Mouse (Mus musculus) lung, postnatal 0 days (tissue): ENCODE data around the gene Parvb. TPM values are rescaled to one million over a fixed set of nuclear protein-coding genes. Genes with fewer than 3 reads are reported as not detected.

Experiments used
- ATAC-seq: fragments of 200-750 bp; cut with Nextera tagmentation; 2 replicates; pipeline ENCODE4 v1.8.0; 2017; ENCODE audit warnings: moderate library complexity
- DNase-seq: peaks from one replicate; pipeline ENCODE4 v3.0.0-alpha.2; 2016; ENCODE audit warnings: low spot score
- H3K27ac ChIP-seq: fragments of 300-500 bp; sonication (generic); 2 replicates; pipeline ENCODE4 v1.5.1; 2014; ENCODE audit warnings: antibody characterized with exemption, mild to moderate bottlenecking, low read length, mixed read lengths
- H3K27me3 ChIP-seq: fragments of 300-500 bp; sonication (generic); replicated peaks from 2 replicates; pipeline ENCODE4 v1.6.1; 2014; ENCODE audit warnings: low read length, mixed read lengths; ENCODE audit not compliant: insufficient read depth
- H3K36me3 ChIP-seq: fragments of 300-500 bp; sonication (generic); 2 replicates; pipeline ENCODE4 v1.6.1; 2014; ENCODE audit warnings: low read length, mixed read lengths; ENCODE audit not compliant: insufficient read depth
- H3K4me1 ChIP-seq: fragments of 300-500 bp; sonication (generic); 2 replicates; pipeline ENCODE4 v1.6.1; 2014; ENCODE audit warnings: antibody characterized with exemption, low read depth, low read length, mixed read lengths; ENCODE audit not compliant: insufficient read depth
- H3K4me2 ChIP-seq: fragments of 300-500 bp; sonication (generic); replicated peaks from 2 replicates; pipeline ENCODE4 v1.6.1; 2014; ENCODE audit warnings: low read depth, mild to moderate bottlenecking, low read length, moderate library complexity, mixed read lengths
- H3K4me3 ChIP-seq: fragments of 300-500 bp; sonication (generic); 2 replicates; pipeline ENCODE4 v1.5.1; 2014; ENCODE audit warnings: low read depth, low read length
- H3K9ac ChIP-seq: fragments of 300-500 bp; sonication (generic); replicated peaks from 2 replicates; pipeline ENCODE4 v1.6.1; 2014; ENCODE audit warnings: low read depth, mild to moderate bottlenecking
- H3K9me3 ChIP-seq: fragments of 300-500 bp; sonication (generic); 2 replicates; pipeline ENCODE4 v1.6.1; 2016; ENCODE audit warnings: low read length, mixed read lengths
- CTCF ChIP-seq: IDR thresholded peaks from 2 replicates; pipeline ENCODE4 v1.5.1; 2016; ENCODE audit warnings: antibody characterized with exemption, mild to moderate bottlenecking
- EP300 ChIP-seq: IDR thresholded peaks from 2 replicates; pipeline ENCODE4 v1.6.1; 2016; ENCODE audit warnings: antibody characterized with exemption, mild to moderate bottlenecking, control low read depth
- WGBS: fragments of 180-500 bp; shearing (Covaris S2); extraction: QIAGEN DNeasy Blood & Tissue Kit; methylation state at CpG from one replicate; pipeline ENCODE4 v1.1.7; 2014; 5-methylcytosine and 5-hydroxymethylcytosine counted together
- polyA plus RNA-seq: library from polyadenylated mRNA; unstranded; fragments of >200 nt; fragmentation: Nextera tagmentation; extraction: Ambion mirVana; gene quantifications from 2 replicates; pipeline ENCODE4 v1.2.1, GENCODE M21; 2015

Parvb gene
- polyA plus RNA-seq, 1 experiment from 2014 or later, result 8.5 TPM

- Histone ChIP-seq H3K36me3 (peaks cover 16% of the 10 kb centered on the region; the same call in 1 of the 2 replicates), H3K9ac (no peak overlapping the region), H3K4me2 (no peak overlapping the region), H3K9me3 (no peaks in the 10 kb centered on the region), H3K27me3 (no peaks in the 10 kb centered on the region), H3K4me3 (no peak overlapping the region), H3K4me1 (no peaks in the 10 kb centered on the region), H3K27ac (no peak overlapping the region)
- DNase-seq (no peak), ATAC-seq (no peak)
- 85% methylated on average over 13 of the region's 13 CpGs for WGBS
- TF ChIP-seq CTCF, result no peak
- no peak for TF ChIP-seq EP300
These were observed 20.9 kb upstream of the Parvb start for GRCm38 (mm10) chr15:84210941-84211340.

GRCm38 (mm10) chr15:84211564-84211963, 20.3 kb upstream of the Parvb start:
- DNase-seq, result no peak
- Histone ChIP-seq H3K4me2 (no peak overlapping the region), H3K36me3 (peaks cover 16% of the 10 kb centered on the region; the same call in 1 of the 2 replicates), H3K9me3 (no peaks in the 10 kb centered on the region), H3K9ac (no peak overlapping the region), H3K4me1 (no peaks in the 10 kb centered on the region), H3K27ac (no peak overlapping the region), H3K4me3 (no peak overlapping the region), H3K27me3 (no peaks in the 10 kb centered on the region)
- WGBS, result 66% methylated on average over 4 of the region's 4 CpGs
- no peak for ATAC-seq
- TF ChIP-seq CTCF, result no peak
- no peak for TF ChIP-seq EP300

- no peak overlapping the region for H3K4me3 ChIP-seq
- H3K4me1 ChIP-seq, result no peaks in the 10 kb centered on the region
- TF ChIP-seq EP300 (no peak), CTCF (peak; percentile 98)
- H3K9ac ChIP-seq, result no peak overlapping the region
- peak; percentile 29; the same call in 1 of the 2 replicates for ATAC-seq
- H3K27me3 ChIP-seq, result no peaks in the 10 kb centered on the region
- no peak overlapping the region for H3K27ac ChIP-seq
- no peak overlapping the region for H3K4me2 ChIP-seq
- 50% methylated on average over 6 of the region's 6 CpGs for WGBS
- peaks cover 16% of the 10 kb centered on the region; the same call in 1 of the 2 replicates for H3K36me3 ChIP-seq
- DNase-seq, result peak; percentile 77
- H3K9me3 ChIP-seq, result no peaks in the 10 kb centered on the region
These were observed 19.6 kb upstream of the Parvb start for GRCm38 (mm10) chr15:84212031-84212755.

GRCm38 (mm10) chr15:84212756-84213105, 19.1 kb upstream of the Parvb start:
- no peaks in the 10 kb centered on the region for H3K9me3 ChIP-seq
- H3K36me3 ChIP-seq, result peaks cover 15% of the 10 kb centered on the region; the same call in 1 of the 2 replicates
- ATAC-seq (no peak), DNase-seq (no peak)
- no peak overlapping the region for H3K4me2 ChIP-seq
- 84% methylated on average over 2 of the region's 2 CpGs for WGBS
- H3K4me3 ChIP-seq, result no peak overlapping the region
- no peak overlapping the region for H3K9ac ChIP-seq
- H3K4me1 ChIP-seq, result no peaks in the 10 kb centered on the region
- no peak overlapping the region for H3K27ac ChIP-seq
- no peaks in the 10 kb centered on the region for H3K27me3 ChIP-seq
- TF ChIP-seq EP300 (no peak), CTCF (no peak)

DNA sequence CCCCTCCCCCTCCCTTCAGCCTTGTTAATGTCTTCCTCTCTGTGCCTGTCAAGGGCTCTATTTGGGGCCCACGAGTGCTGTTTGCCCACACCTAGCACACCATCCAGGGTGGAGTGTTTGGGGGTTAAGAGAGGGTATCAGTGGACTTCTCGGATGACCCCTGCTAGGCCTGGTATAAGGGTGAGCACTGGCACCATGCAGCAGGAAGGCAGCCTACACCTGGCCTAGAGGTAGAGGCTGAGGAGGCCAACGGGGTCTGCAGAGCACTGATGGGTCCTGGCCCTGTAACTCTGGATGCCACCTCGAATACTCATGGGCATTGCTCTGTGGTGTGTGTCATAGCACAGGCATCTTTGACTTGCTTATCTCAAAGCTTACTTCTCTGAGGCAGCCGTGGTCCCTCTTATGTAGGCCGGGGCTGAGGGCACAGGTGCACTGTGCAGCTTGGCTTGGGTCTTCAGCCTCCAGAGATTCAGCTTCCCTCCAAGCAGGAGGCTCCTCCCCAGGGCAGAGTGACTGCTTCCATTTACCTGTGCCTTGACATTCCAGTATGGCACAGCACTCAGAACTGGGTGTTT, 18.6 kb upstream of the Parvb start:
- TF ChIP-seq CTCF (no peak), EP300 (no peak)
- peaks cover 11% of the 10 kb centered on the region; the same call in 1 of the 2 replicates for H3K36me3 ChIP-seq
- DNase-seq, result no peak
- no peak overlapping the region for H3K4me3 ChIP-seq
- WGBS, result 91% methylated on average over 6 of the region's 6 CpGs
- H3K27me3 ChIP-seq, result no peaks in the 10 kb centered on the region
- 0 out of 2 replicates have a peak, but pooled peaks have one; percentile 16 for ATAC-seq
- H3K4me2 ChIP-seq, result no peak overlapping the region
- H3K27ac ChIP-seq, result no peak overlapping the region
- no peak overlapping the region for H3K9ac ChIP-seq
- no peaks in the 10 kb centered on the region for H3K9me3 ChIP-seq
- H3K4me1 ChIP-seq, result no peaks in the 10 kb centered on the region

- no peaks in the 10 kb centered on the region for H3K9me3 ChIP-seq
- no peak overlapping the region for H3K4me3 ChIP-seq
- H3K4me1 ChIP-seq, result peaks cover 3% of the 10 kb centered on the region; the same call in 1 of the 2 replicates
- H3K27me3 ChIP-seq, result no peaks in the 10 kb centered on the region
- TF ChIP-seq CTCF, result no peak
- TF ChIP-seq EP300, result no peak
- H3K27ac ChIP-seq, result no peak overlapping the region
- DNase-seq, result no peak
- WGBS, result 91% methylated on average over 7 of the region's 7 CpGs
- H3K9ac ChIP-seq, result no peak overlapping the region
- no peak for ATAC-seq
- no peak overlapping the region for H3K4me2 ChIP-seq
- peaks cover 6% of the 10 kb centered on the region; the same call in 1 of the 2 replicates for H3K36me3 ChIP-seq
These were observed 17.4 kb upstream of the Parvb start for GRCm38 (mm10) chr15:84214476-84214875.
